Mouse (Mus musculus): ENCODE data around the gene Syngr1.
"Not testable (repeated sequence)": the region's sequence is repeated elsewhere in the genome, so short reads cannot be mapped to it uniquely, and the experiment has no call there.

Syngr1 gene

DNA sequence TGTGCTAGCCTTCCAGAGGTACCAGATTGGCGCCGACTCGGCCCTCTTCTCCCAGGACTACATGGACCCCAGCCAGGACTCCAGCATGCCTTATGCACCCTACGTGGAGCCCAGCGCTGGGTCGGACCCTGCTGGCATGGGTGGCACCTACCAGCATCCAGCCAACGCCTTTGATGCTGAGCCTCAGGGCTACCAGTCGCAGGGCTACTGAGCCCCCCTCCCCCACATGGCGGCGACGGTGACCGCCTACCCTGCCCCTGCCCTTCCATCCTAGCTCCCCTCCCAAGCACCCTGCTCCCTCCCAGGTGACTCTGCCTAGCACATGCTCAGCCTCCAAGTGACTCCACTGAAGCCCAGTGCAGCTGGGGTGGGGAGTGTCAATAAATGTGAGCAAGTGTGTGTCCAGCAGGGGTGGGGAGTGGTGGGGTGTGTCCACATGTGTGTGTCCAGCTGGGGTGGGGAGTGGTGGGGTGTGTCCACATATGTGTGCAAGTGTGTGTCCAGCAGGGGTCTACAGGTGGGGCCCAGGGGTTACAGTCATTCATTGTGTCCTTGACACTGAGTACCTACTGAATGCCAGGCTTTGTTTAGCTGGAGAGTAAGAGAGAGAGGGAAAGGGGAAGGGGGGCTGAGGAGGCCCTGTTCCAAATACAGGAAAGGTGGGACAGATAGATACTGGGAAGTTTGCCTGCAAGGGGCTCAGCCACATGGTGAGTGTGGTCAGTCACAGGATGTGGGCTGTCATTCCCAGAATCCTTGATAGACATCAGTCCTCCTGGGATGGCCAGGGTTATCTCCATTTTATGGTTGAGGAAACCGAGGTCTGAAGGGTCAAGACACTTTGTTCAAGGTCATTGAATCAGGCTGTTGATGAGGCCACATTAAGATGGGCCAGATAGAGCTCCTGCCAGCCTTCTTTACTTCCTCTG, 25.0 kb downstream of the Syngr1 start:
- no peak for DNase-seq (ENCODE audit: low read depth)

- peak; percentile 59 for DNase-seq (ENCODE audit: low read depth)
Measured at GRCm38 (mm10) chr15:80117154-80117553, 26.0 kb downstream of the Syngr1 start.

GRCm38 (mm10) chr15:80119076-80119475, 27.9 kb downstream of the Syngr1 start:
- DNase-seq (ENCODE audit: low read depth) = no peak

DNA sequence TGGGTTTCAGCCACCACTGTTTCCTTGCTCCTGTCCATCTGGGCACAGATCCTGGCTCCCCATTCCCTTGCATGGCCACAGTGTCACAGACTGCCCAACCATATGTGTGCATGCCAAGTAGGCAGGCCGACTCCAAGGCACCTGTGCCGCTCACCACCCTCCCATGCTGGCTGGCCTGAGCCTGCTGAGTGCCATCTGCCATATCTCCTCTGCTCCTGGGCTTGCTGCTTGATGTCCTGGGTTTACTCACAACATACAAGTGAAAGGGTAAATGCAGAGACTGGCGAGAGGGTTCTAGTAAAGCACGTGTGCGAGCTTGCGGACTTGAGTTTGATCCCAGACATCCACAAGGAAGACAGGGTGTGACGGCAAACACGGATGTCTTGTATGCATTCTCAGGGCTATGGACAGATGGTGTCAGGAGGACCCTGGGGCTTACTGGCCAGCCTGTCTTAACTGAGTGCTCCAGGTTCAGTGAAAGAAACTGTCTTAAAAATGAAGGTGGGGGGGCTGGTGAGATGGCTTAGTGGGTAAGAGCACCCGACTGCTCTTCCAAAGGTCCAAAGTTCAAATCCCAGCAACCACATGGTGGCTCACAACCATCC, 30.7 kb downstream of the Syngr1 start:
- no peak for DNase-seq (ENCODE audit: low read depth)

DNA sequence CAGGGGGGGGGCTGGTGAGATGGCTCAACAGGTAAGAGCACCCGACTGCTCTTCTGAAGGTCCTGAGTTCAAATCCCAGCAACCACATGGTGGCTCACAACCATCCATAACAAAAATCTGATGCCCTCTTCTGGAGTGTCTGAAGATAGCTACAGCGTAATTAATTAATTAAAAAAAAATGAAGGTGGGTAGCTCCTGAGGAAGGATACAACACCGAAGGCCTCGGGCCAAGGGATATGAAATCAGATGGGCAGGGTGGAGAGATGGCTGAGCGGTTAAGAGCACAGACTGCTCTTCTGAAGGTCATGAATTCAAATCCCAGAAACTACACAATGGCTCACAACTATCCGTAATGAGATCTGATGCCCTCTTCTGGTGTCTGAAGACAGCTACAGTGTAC, 31.3 kb downstream of the Syngr1 start:
- not testable (repeated sequence) for DNase-seq (ENCODE audit: low read depth)

- no peak for DNase-seq (ENCODE audit: low read depth)
Measured at GRCm38 (mm10) chr15:80124651-80125050, 33.5 kb downstream of the Syngr1 start.

DNA sequence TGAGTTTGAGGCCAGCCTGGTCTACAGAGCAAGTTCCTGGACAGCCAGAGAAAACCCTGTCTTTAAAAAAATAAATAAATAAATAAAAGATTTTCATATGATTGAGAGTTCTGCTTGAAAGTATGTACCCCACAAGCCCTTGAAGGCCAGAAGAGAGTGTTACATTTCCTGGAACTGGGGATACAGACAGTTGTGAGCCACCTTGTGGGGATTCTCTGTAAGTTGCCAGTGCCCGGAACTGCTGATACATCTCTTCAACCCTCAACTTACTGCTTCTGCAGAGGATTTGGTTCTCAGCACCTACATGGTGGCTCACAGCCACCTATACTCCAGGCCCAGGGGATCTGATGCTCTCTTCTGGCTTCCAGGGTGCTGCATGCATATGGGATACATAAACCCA, 36.1 kb downstream of the Syngr1 start:
- peak; percentile 33 for DNase-seq (ENCODE audit: low read depth)

GRCm38 (mm10) chr15:80129982-80130381, 38.8 kb downstream of the Syngr1 start:
- no peak for DNase-seq (ENCODE audit: low read depth)

- DNase-seq (ENCODE audit: low read depth) = peak; percentile 26
Measured at GRCm38 (mm10) chr15:80130689-80131088, 39.6 kb downstream of the Syngr1 start.

GRCm38 (mm10) chr15:80131421-80131820, 40.3 kb downstream of the Syngr1 start:
- no peak for DNase-seq (ENCODE audit: low read depth)

- no peak for DNase-seq (ENCODE audit: low read depth)
Measured at GRCm38 (mm10) chr15:80132452-80132851, 41.3 kb downstream of the Syngr1 start.

DNA sequence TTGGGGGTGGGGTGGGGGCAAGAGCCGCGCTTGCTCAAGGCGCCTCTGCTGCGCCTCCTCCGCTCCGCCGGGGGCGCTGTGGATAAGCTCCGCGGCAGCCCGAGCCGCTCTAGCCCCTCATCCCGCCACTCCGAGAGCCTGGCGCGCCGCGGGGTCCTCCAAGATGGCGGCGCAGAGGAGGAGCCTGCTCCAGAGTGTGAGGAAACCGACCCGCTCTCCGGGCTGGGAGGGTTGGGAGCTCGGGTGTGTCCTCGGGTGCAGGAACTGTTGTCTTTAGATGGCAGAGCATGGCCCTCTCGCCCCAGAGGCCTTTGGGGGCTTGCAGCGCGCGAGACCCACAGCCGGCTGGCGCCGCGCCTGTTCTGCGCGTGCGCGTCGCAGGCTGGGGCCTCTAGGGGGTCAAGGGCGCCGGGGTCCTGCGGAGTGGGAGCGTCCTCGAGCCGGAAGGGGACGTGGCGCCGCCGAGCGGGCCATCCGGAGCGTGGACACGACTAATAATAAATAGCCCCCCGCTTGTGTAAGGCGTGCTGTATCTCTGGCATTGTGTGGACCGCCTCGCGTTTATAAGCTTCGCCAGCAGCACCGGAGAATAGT, 42.0 kb downstream of the Syngr1 start, which contains the start of gene Tab1:
Gene Tab1, plus strand, starts transcription at position 135 of the 594 bp plus-strand sequence.
- peak; percentile 77 for DNase-seq (ENCODE audit: low read depth)

GRCm38 (mm10) chr15:80133682-80134449, 42.7 kb downstream of the Syngr1 start:
- peak; percentile 51 for DNase-seq (ENCODE audit: low read depth)

GRCm38 (mm10) chr15:80134450-80134847, 43.3 kb downstream of the Syngr1 start:
- no peak for DNase-seq (ENCODE audit: low read depth)

- DNase-seq (ENCODE audit: low read depth) = no peak
Measured at GRCm38 (mm10) chr15:80135499-80135898, 44.4 kb downstream of the Syngr1 start.

GRCm38 (mm10) chr15:80136645-80137044, 45.5 kb downstream of the Syngr1 start:
- DNase-seq (ENCODE audit: low read depth) = no peak

GRCm38 (mm10) chr15:80137945-80138791, 47.0 kb downstream of the Syngr1 start:
- DNase-seq (ENCODE audit: low read depth) = no peak

- no peak for DNase-seq (ENCODE audit: low read depth)
Measured at GRCm38 (mm10) chr15:80140302-80140701, 49.2 kb downstream of the Syngr1 start.

DNA sequence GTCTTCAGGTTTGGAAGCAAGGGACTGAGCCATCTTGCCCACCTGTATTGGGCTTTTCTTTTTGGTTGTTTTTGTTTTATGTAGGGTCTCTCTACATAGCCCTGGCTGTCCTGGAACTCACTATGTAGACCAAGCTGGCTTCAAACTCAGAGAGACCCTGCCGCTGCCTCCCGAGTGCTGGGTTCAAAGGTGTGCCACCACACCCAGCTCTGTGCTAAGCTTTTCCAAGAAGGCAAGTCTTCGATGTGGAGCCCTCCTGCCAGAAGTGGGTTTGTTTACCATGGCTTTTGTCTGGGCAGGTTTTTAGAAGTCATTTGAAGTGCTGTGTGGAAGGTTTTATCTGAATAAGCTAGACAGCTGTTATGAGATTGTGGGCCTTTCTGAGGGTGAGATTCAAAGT, 49.7 kb downstream of the Syngr1 start:
- DNase-seq (ENCODE audit: low read depth) = no peak

DNA sequence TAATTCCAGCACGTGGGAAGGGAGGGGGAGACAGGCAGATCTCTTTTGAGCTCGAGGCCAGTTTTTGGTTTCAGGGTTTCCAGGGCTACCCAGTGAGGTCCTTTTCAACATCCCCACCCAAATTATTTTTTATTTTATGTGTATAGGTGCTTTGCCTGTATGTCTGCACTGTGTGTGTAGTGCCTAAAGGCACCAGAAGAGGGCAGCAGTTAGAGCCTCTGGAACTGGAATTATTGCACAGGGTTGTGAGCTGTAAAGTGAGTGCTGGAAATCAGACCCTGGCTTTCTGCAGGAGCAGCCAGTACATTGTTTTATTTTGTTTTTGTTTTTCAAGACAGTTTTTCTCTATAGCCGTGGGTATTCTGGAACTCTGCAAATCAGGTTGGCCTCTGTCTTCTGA, 51.0 kb downstream of the Syngr1 start:
- no peak for DNase-seq (ENCODE audit: low read depth)

DNA sequence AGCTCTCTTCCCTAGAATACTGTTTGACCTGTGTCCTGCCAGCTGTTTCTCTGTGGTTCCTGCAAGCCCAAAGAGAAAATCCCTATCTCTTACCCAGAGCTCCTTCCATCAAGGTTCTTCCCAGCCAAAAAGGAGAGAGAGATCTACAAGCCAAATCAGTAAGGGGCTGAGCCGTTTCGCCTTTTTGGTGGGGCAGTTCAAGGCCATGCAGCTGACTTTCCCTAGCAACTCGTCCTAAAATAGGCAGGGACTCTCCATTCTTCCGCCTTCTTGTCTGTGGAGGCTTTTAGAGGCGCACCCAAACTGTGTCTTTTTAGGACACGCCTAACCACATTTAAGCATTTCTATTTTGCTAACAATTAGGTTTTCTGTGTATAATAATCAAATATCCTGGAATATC, 52.6 kb downstream of the Syngr1 start:
- no peak for DNase-seq (ENCODE audit: low read depth)
